Mouse (Mus musculus) left cerebral cortex, adult 9 months (tissue): Measurements from ENCODE around the gene Gm21996.
"Not testable (repeated sequence)": the region's sequence is repeated elsewhere in the genome, so short reads cannot be mapped to it uniquely, and the experiment has no call there.

Experiments
- DNase-seq, 2 experiments: peaks; one replicate each; pipeline ENCODE4 v3.0.0; 2022; ENCODE audit warnings: low spot score in 2 of 2

The Gm21996 gene

GRCm38 (mm10) chrY:89745432-89745831, at the start of gene Gm21996:
TSS of gene Gm21996 (minus strand) at chrY:89745532.
- not testable (repeated sequence) for DNase-seq
